8 mouse cellular contexts compared by ENCODE assay signal in genomic region chr10:67535972-67536371, GRCm38 (mm10). TPM values are rescaled to one million over a fixed set of nuclear protein-coding genes. Genes with fewer than 3 reads are reported as not detected.
DNase-seq lines count a peak whose midpoint lies in the region; ATAC-seq and TF ChIP-seq lines count a peak whose summit lies in the region.

No protein-coding gene starts in this region.

- H3K4me1 ChIP-seq in bone marrow, adult 2 months (ENCODE audit: control insufficient read depth, insufficient read depth, low read length) = no peaks in the 10 kb centered on the region
- H3K4me1 ChIP-seq in embryonic fibroblast, embryonic 13.5 days (ENCODE audit: control insufficient read depth, insufficient read depth, low read length) = no peaks in the 10 kb centered on the region
- peaks cover 44% of the 10 kb centered on the region for H3K4me1 ChIP-seq in heart, embryonic 13.5 days
- H3K4me1 ChIP-seq in kidney, postnatal 0 days (replicated peaks; ENCODE audit: insufficient read depth, low read length) = peaks cover 12% of the 10 kb centered on the region; the same call in 1 of the 2 replicates
- H3K4me1 ChIP-seq in lung, adult 2 months (ENCODE audit: control insufficient read depth, insufficient read depth, low read length) = peaks cover 14% of the 10 kb centered on the region; the same call in 1 of the 2 replicates
- peaks cover 55% of the 10 kb centered on the region for H3K4me1 ChIP-seq in neural tube, embryonic 13.5 days (replicated peaks)
- H3K4me1 ChIP-seq in testis, adult 2 months (ENCODE audit: control insufficient read depth, insufficient read depth, low read length) = peaks cover 34% of the 10 kb centered on the region

- WGBS in bone marrow, adult 2 months = under 1% methylated on average over 35 of the region's 35 CpGs
- WGBS in heart, embryonic 13.5 days = under 1% methylated on average over 34 of the region's 35 CpGs
- WGBS in kidney, postnatal 0 days = under 1% methylated on average over 35 of the region's 35 CpGs
- 1% methylated on average over 35 of the region's 35 CpGs for WGBS in lung, adult 2 months
- under 1% methylated on average over 35 of the region's 35 CpGs for WGBS in neural tube, embryonic 13.5 days

- H3K79me2 ChIP-seq in C2C12 (ENCODE audit: control insufficient read depth, insufficient read depth) = no peaks in the 10 kb centered on the region

- no peaks in the 10 kb centered on the region for H3K36me3 ChIP-seq in C2C12 (ENCODE audit: control insufficient read depth, insufficient read depth)
- no peaks in the 10 kb centered on the region for H3K36me3 ChIP-seq in heart, embryonic 13.5 days
- H3K36me3 ChIP-seq in kidney, postnatal 0 days (ENCODE audit: insufficient read depth, low read length) = no peaks in the 10 kb centered on the region
- no peaks in the 10 kb centered on the region for H3K36me3 ChIP-seq in neural tube, embryonic 13.5 days
- H3K36me3 ChIP-seq in testis, adult 2 months (ENCODE audit: control insufficient read depth, insufficient read depth, low read length) = no peaks in the 10 kb centered on the region

- peak overlapping the region; percentile 98 for H3K4me2 ChIP-seq in heart, embryonic 13.5 days
- H3K4me2 ChIP-seq in kidney, postnatal 0 days (ENCODE audit: low read length) = peak overlapping the region; percentile 90
- H3K4me2 ChIP-seq in neural tube, embryonic 13.5 days = peak overlapping the region; percentile 91

- peak overlapping the region; percentile 68 for H3K27ac ChIP-seq in bone marrow, adult 2 months (ENCODE audit: control insufficient read depth, insufficient read depth, low read depth, low read length, poor library complexity)
- peak overlapping the region; percentile 17; the same call in 1 of the 2 replicates for H3K27ac ChIP-seq in embryonic fibroblast, embryonic 13.5 days (ENCODE audit: insufficient read depth, low read length)
- no peak overlapping the region for H3K27ac ChIP-seq in heart, embryonic 13.5 days (replicated peaks)
- no peak overlapping the region for H3K27ac ChIP-seq in kidney, postnatal 0 days
- no peak overlapping the region for H3K27ac ChIP-seq in neural tube, embryonic 13.5 days (replicated peaks)
- H3K27ac ChIP-seq in testis, adult 2 months (ENCODE audit: control insufficient read depth, insufficient read depth, low read depth, low read length) = no peak overlapping the region

- H3K27me3 ChIP-seq in C2C12 (ENCODE audit: control insufficient read depth, insufficient read depth, insufficient read length) = no peaks in the 10 kb centered on the region
- H3K27me3 ChIP-seq in heart, embryonic 13.5 days (replicated peaks) = peaks cover 88% of the 10 kb centered on the region
- H3K27me3 ChIP-seq in kidney, postnatal 0 days (ENCODE audit: insufficient read depth, low read length) = peaks cover 60% of the 10 kb centered on the region
- peaks cover 100% of the 10 kb centered on the region for H3K27me3 ChIP-seq in neural tube, embryonic 13.5 days
- peaks cover 3% of the 10 kb centered on the region; the same call in 1 of the 2 replicates for H3K27me3 ChIP-seq in testis, adult 2 months (ENCODE audit: control insufficient read depth, insufficient read depth, low read length)

- H3K79me3 ChIP-seq in C2C12 (ENCODE audit: low read depth) = no peaks in the 10 kb centered on the region

- H3K9me3 ChIP-seq in heart, embryonic 13.5 days = no peaks in the 10 kb centered on the region
- H3K9me3 ChIP-seq in kidney, postnatal 0 days (replicated peaks; ENCODE audit: low read length) = no peaks in the 10 kb centered on the region
- H3K9me3 ChIP-seq in neural tube, embryonic 13.5 days = no peaks in the 10 kb centered on the region

- TF ChIP-seq CTCF in C2C12 (IDR thresholded peaks at IDR 0.05; ENCODE audit: control insufficient read depth, insufficient read depth, insufficient read length) = peak; percentile 98
- peak; percentile 84 for TF ChIP-seq CTCF in bone marrow, adult 2 months (IDR thresholded peaks at IDR 0.05; ENCODE audit: control insufficient read depth, insufficient read depth, low read length)
- TF ChIP-seq CTCF in embryonic fibroblast, embryonic 13.5 days (IDR thresholded peaks at IDR 0.05; ENCODE audit: borderline replicate concordance, insufficient read depth, low read length) = peak; percentile 75
- peak; percentile 81 for TF ChIP-seq CTCF in kidney, postnatal 0 days (IDR thresholded peaks at IDR 0.05; ENCODE audit: low read depth)
- peak; percentile 63 for TF ChIP-seq CTCF in lung, adult 2 months (IDR thresholded peaks at IDR 0.05; ENCODE audit: insufficient read depth, low read length)
- TF ChIP-seq CTCF in testis, adult 2 months (IDR thresholded peaks at IDR 0.05; ENCODE audit: control insufficient read depth, insufficient read depth, insufficient replicate concordance, low read depth, low read length) = peak; percentile 56

- peak overlapping the region; percentile 47 for H3K4me3 ChIP-seq in C2C12 (ENCODE audit: insufficient read depth, poor library complexity, severe bottlenecking)
- H3K4me3 ChIP-seq in bone marrow, adult 2 months (replicated peaks; ENCODE audit: control insufficient read depth, low read depth, low read length) = peak overlapping the region; percentile 41
- H3K4me3 ChIP-seq in embryonic fibroblast, embryonic 13.5 days (ENCODE audit: insufficient read depth, low read length) = peak overlapping the region; percentile 51
- peak overlapping the region; percentile 68 for H3K4me3 ChIP-seq in heart, embryonic 13.5 days
- peak overlapping the region; percentile 53 for H3K4me3 ChIP-seq in kidney, postnatal 0 days (replicated peaks; ENCODE audit: low read depth, low read length)
- H3K4me3 ChIP-seq in lung, adult 2 months (replicated peaks; ENCODE audit: extremely low read depth, low read depth, low read length) = peak overlapping the region; percentile 50
- peak overlapping the region; percentile 59 for H3K4me3 ChIP-seq in neural tube, embryonic 13.5 days
- peak overlapping the region; percentile 7 for H3K4me3 ChIP-seq in testis, adult 2 months (ENCODE audit: control insufficient read depth, low read depth, low read length)

- peak overlapping the region; percentile 48 for H3ac ChIP-seq in C2C12 (ENCODE audit: control insufficient read depth, insufficient read length, low read depth)

- ATAC-seq in heart, embryonic 13.5 days (ENCODE audit: extremely low read depth, insufficient number of reproducible peaks, low FRiP score, low TSS enrichment) = no peak
- ATAC-seq in kidney, postnatal 0 days (replicated peaks; ENCODE audit: low FRiP score, low read depth) = 0 out of 2 replicates have a peak, but pooled peaks have one; percentile 29
- ATAC-seq in neural tube, embryonic 13.5 days (ENCODE audit: low read depth) = peak; percentile 51

- DNase-seq in kidney, postnatal 0 days (ENCODE audit: low spot score) = peak; percentile 87
- peak; percentile 74 for DNase-seq in lung, adult 2 months

- H3K9ac ChIP-seq in heart, embryonic 13.5 days = peak overlapping the region; percentile 81
- H3K9ac ChIP-seq in kidney, postnatal 0 days (ENCODE audit: low read depth, low read length) = no peak overlapping the region
- H3K9ac ChIP-seq in neural tube, embryonic 13.5 days = peak overlapping the region; percentile 62

- TF ChIP-seq POLR2A in bone marrow, adult 2 months (IDR thresholded peaks at IDR 0.05; ENCODE audit: borderline replicate concordance, control insufficient read depth, low read depth, low read length) = no peak
- no peak for TF ChIP-seq POLR2A in embryonic fibroblast, embryonic 13.5 days (IDR thresholded peaks at IDR 0.05; ENCODE audit: low read depth, low read length)
- no peak for TF ChIP-seq POLR2A in lung, adult 2 months (IDR thresholded peaks at IDR 0.05; ENCODE audit: borderline replicate concordance, extremely low read depth, low read depth, low read length)
- no peak for TF ChIP-seq POLR2A in testis, adult 2 months (IDR thresholded peaks at IDR 0.05; ENCODE audit: control insufficient read depth, low read depth, low read length)

TF ChIP-seq in C2C12, 6 proteins besides CTCF, POLR2A, EP300 and RAD21:
- TF ChIP-seq MYOD1 (IDR thresholded peaks at IDR 0.05; ENCODE audit: control insufficient read depth, insufficient read length, low read depth) (no peak), MAX (IDR thresholded peaks at IDR 0.05) (peak; percentile 66)

RNA-seq across cellular contexts. Expression of gene Egr2, which starts 0.7 kb away (rescaled TPM):
- 4.2 TPM for polyA plus RNA-seq in C2C12 (2012; fragmentation: generic; extraction: Trizol)
- not detected in 2 replicates for polyA plus RNA-seq in bone marrow, adult 2 months (2011; ENCODE audit: insufficient read depth, insufficient read length, low replicate concordance, missing spikeins)
- polyA plus RNA-seq in embryonic fibroblast, embryonic 13.5 days (2011; ENCODE audit: insufficient read length, low read depth, missing spikeins) = 11.1 and 17.6 TPM in 2 replicates
- 0.73 and 1.4 TPM in 2 replicates for polyA plus RNA-seq in heart, embryonic 13.5 days (2015; fragmentation: Nextera tagmentation; extraction: Ambion mirVana)
- 0.82 and 0.88 TPM in 2 replicates for polyA plus RNA-seq in kidney, postnatal 0 days (2015; fragmentation: Nextera tagmentation; extraction: Ambion mirVana)
- 12.8 and 13.1 TPM in 2 replicates for polyA plus RNA-seq in lung, adult 2 months (2012; rRNA removed)
- 1.3 and 1.4 TPM in 2 replicates for polyA plus RNA-seq in neural tube, embryonic 13.5 days (2015; fragmentation: Nextera tagmentation; extraction: Ambion mirVana)
- polyA plus RNA-seq in testis, adult 2 months (2012; rRNA removed) = 0.46 and 2.1 TPM in 2 replicates

RNA-seq across cellular contexts. Expression of gene Ado, which starts 12.8 kb away (rescaled TPM):
- polyA plus RNA-seq in C2C12 (2012; fragmentation: generic; extraction: Trizol) = 26.3 TPM
- 4.1 and 4.2 TPM in 2 replicates for polyA plus RNA-seq in bone marrow, adult 2 months (2011; ENCODE audit: insufficient read depth, insufficient read length, low replicate concordance, missing spikeins)
- polyA plus RNA-seq in embryonic fibroblast, embryonic 13.5 days (2011; ENCODE audit: insufficient read length, low read depth, missing spikeins) = 24.7 and 25.2 TPM in 2 replicates
- 42.8 and 43.2 TPM in 2 replicates for polyA plus RNA-seq in heart, embryonic 13.5 days (2015; fragmentation: Nextera tagmentation; extraction: Ambion mirVana)
- 51.2 and 56.8 TPM in 2 replicates for polyA plus RNA-seq in kidney, postnatal 0 days (2015; fragmentation: Nextera tagmentation; extraction: Ambion mirVana)
- 11.6 and 14.1 TPM in 2 replicates for polyA plus RNA-seq in lung, adult 2 months (2012; rRNA removed)
- polyA plus RNA-seq in neural tube, embryonic 13.5 days (2015; fragmentation: Nextera tagmentation; extraction: Ambion mirVana) = 92.6 and 95.9 TPM in 2 replicates
- 10.1 and 11.6 TPM in 2 replicates for polyA plus RNA-seq in testis, adult 2 months (2012; rRNA removed)

Comparison
In these comparisons a context has a peak if more than half of its experiments do, and no peak if none do; other contexts are left out.
1. H3K4me3 ChIP-seq: peak in every context shown above with its lines; median percentile 68 in heart, embryonic 13.5 days; 59 in neural tube, embryonic 13.5 days; 53 in kidney, postnatal 0 days; 51 in embryonic fibroblast, embryonic 13.5 days; 50 in lung, adult 2 months; 47 in C2C12; 41 in bone marrow, adult 2 months; 7 in testis, adult 2 months.
2. H3K27ac ChIP-seq: peak in bone marrow, adult 2 months (single experiment) and embryonic fibroblast, embryonic 13.5 days (single experiment); none in heart, embryonic 13.5 days (single experiment), kidney, postnatal 0 days (single experiment), neural tube, embryonic 13.5 days (single experiment) and testis, adult 2 months (single experiment).
3. Peak in every context shown above with its lines, with median percentiles within 50 percentile points of each other: CTCF ChIP-seq and H3K4me2 ChIP-seq.